Mouse (Mus musculus): ENCODE data around the gene Pofut2. TPM values are rescaled to one million over a fixed set of nuclear protein-coding genes. Genes with fewer than 3 reads are reported as not detected.

Gene Pofut2
- total and polyA plus RNA-seq, 3 experiments: 20.3 to 24.5 TPM; not detected in 1

GRCm38 (mm10) chr10:77229609-77230595 lies 29.1 kb upstream of the Pofut2 start (continued):
- no peak for TF ChIP-seq CTCF (IDR thresholded peaks at IDR 0.05 in 2 of 3, conservative IDR thresholded peaks at IDR 0.05 in 1 of 3; ENCODE audit: control insufficient read depth in 1 of 3, insufficient read depth in 1 of 3, low read depth in 2 of 3, low read length in 3 of 3, poor library complexity in 1 of 3, severe bottlenecking in 1 of 3)
- no peak for TF ChIP-seq ZNF384 (IDR thresholded peaks at IDR 0.05; ENCODE audit: low read depth, low read length)
- TF ChIP-seq TBP (IDR thresholded peaks at IDR 0.05; ENCODE audit: low read depth, low read length): peak; percentile 0; the same call in 1 of the 2 replicates
- no peak for TF ChIP-seq UBTF (IDR thresholded peaks at IDR 0.05; ENCODE audit: borderline replicate concordance, insufficient read depth, low read depth, low read length)
- no peak for TF ChIP-seq MAZ (IDR thresholded peaks at IDR 0.05; ENCODE audit: low read depth, low read length)

GRCm38 (mm10) chr10:77231861-77232755 lies 26.9 kb upstream of the Pofut2 start:
- peaks cover 15% of the 10 kb centered on the region for H3K79me2 ChIP-seq (ENCODE audit: control insufficient read depth, insufficient read depth, low read length, poor library complexity)
- peak overlapping the region; percentile 82 for H3K27ac ChIP-seq (ENCODE audit: control insufficient read depth, low read depth, low read length)
- H3K36me3 ChIP-seq (ENCODE audit: control insufficient read depth in 1 of 2, insufficient read depth in 2 of 2, low read length in 2 of 2): peaks cover 0 to 43% of the 10 kb centered on the region in 2 experiments; a peak in 2 of 4 replicates
- DNase-seq (ENCODE audit: low read depth, low spot score): peak; percentile 86
- H3K27me3 ChIP-seq (ENCODE audit: control insufficient read depth in 1 of 2, insufficient read depth in 2 of 2, low read length in 2 of 2): no peaks in the 10 kb centered on the region
- H3K9me3 ChIP-seq (replicated peaks; ENCODE audit: insufficient read depth, low read length): no peaks in the 10 kb centered on the region
- peak overlapping the region; percentile 23 to 27; a peak in 3 of 4 replicates for H3K4me3 ChIP-seq (ENCODE audit: control insufficient read depth in 1 of 2, insufficient read depth in 1 of 2, low read depth in 2 of 2, low read length in 2 of 2)
- TF ChIP-seq TBP (IDR thresholded peaks at IDR 0.05; ENCODE audit: low read depth, low read length) (peak; percentile 72), POLR2AphosphoS2 (IDR thresholded peaks at IDR 0.05; ENCODE audit: low read length) (no peak), MXI1 (IDR thresholded peaks at IDR 0.05; ENCODE audit: low read depth, low read length) (peak; percentile 54), GATA1 (IDR thresholded peaks at IDR 0.05; ENCODE audit: low read depth, low read length) (peak; percentile 94), POLR2A (IDR thresholded peaks at IDR 0.05; ENCODE audit: control insufficient read depth in 1 of 2, insufficient read depth in 1 of 2, low read depth in 1 of 2, low read length in 2 of 2, poor library complexity in 1 of 2) (peak in 1 of 2 experiments; percentile 50; a peak in 2 of 4 replicates), ELF1 (IDR thresholded peaks at IDR 0.05; ENCODE audit: low read depth, low read length) (no peak), MYB (IDR thresholded peaks at IDR 0.05; ENCODE audit: low read depth, low read length) (no peak), MAZ (IDR thresholded peaks at IDR 0.05; ENCODE audit: low read depth, low read length) (no peak; the same call in 1 of the 2 replicates), ZKSCAN1 (IDR thresholded peaks at IDR 0.05; ENCODE audit: low read depth, low read length) (peak; percentile 94), MYC (IDR thresholded peaks at IDR 0.05; ENCODE audit: low read depth, low read length) (peak; percentile 96), JUND (IDR thresholded peaks at IDR 0.05; ENCODE audit: low read depth, low read length) (no peak), TAL1 (IDR thresholded peaks at IDR 0.05; ENCODE audit: low read length) (peak; percentile 59), USF1 (IDR thresholded peaks at IDR 0.05; ENCODE audit: low read depth, low read length) (peak; percentile 45; the same call in 1 of the 2 replicates), SIN3A (IDR thresholded peaks at IDR 0.05; ENCODE audit: low read length) (peak; percentile 78), TCF12 (IDR thresholded peaks at IDR 0.05; ENCODE audit: low read depth, low read length) (peak; percentile 84), GABPA (IDR thresholded peaks at IDR 0.05; ENCODE audit: low read depth, low read length) (no peak), MAX (IDR thresholded peaks at IDR 0.05; ENCODE audit: low read length) (peak; percentile 86), KAT2A (conservative IDR thresholded peaks at IDR 0.05; ENCODE audit: low read depth, low read length) (no peak), ZMIZ1 (IDR thresholded peaks at IDR 0.05; ENCODE audit: low read depth, low read length) (no peak), HCFC1 (IDR thresholded peaks at IDR 0.05; ENCODE audit: low read depth, low read length) (peak; percentile 39), EP300 (IDR thresholded peaks at IDR 0.05; ENCODE audit: low read depth in 1 of 2, low read length in 2 of 2) (peak; percentile 79 to 87), ETS1 (IDR thresholded peaks at IDR 0.05; ENCODE audit: low read depth, low read length) (peak; percentile 77), CHD2 (IDR thresholded peaks at IDR 0.05; ENCODE audit: low read length) (no peak)
- peaks cover 21 to 52% of the 10 kb centered on the region in 2 experiments for H3K4me1 ChIP-seq (ENCODE audit: control insufficient read depth in 1 of 2, insufficient read depth in 2 of 2, low read length in 2 of 2)
- H3K9ac ChIP-seq (ENCODE audit: control insufficient read depth, low read depth, low read length, poor library complexity, severe bottlenecking): peak overlapping the region; percentile 39
